Mouse (Mus musculus): ENCODE measurements around the gene Ppp2r3a. TPM values are rescaled to one million over a fixed set of nuclear protein-coding genes. Genes with fewer than 3 reads are reported as not detected.

Gene Ppp2r3a
- polyA plus RNA-seq (2012), result 0.31 and 0.50 TPM in 2 replicates

DNA sequence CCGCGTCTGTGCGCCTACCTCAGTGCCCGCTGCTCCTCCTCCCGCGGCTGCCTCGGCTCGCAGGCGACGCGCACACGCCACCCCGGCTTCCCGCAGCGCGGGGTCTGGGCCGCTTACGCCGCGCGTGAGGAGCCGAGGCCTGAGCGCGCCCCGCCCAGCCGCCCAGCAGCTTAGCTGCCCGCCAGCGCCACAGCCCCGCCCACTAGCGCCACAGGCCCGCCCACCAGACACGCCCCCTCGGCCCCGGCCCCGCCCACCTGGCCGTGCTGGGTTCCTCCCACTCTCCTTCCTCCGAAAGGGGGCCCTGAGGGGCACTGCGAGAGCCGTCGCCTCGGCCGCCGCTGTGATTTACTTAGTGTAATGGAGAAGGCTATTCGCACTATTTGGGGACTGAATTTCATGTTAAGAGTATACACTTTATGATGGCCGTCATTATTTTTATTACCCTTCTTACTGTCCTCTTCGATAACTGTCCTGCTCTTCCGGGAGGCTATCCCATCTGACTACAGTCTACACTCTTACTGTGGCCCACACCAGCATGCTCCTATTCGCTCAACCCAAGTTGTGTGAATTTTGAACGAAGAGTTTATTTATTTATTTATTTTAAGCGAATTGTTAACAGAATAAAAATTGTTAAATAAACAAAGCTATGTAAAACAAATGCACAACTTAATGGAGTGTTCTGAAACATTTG, at the start of gene Ppp2r3a:
TSS of gene Ppp2r3a (minus strand) at position 152 of the 694 bp plus-strand sequence.

DNA sequence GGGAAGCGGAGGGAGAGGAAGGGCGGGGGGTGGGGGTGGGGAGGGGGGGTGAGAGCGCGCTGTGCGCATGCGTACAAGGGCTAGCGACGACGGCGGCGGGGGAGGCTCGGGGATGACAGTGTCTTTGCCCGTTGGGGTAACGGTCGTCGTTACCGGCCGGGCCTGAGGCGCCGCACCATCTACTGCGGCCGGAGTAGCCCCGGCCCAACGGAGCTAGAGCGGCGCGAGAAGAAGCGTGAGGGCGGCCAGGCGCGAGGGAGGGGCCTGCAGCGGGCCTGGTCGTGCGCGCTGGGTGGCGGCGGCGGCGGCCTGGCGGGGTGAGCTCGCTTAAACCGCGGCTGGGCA, 177.6 kb downstream of the Ppp2r3a start, which contains the start of gene Msl2:
TSS of gene Msl2 (plus strand) at position 115 of the 345 bp plus-strand sequence.

Other genes starting within 250 kb of the Ppp2r3a start
- gene Pccb, start 216.9 kb downstream of the Ppp2r3a start, polyA plus RNA-seq (2012), result 89.6 and 101 TPM in 2 replicates
- gene Msl2, start 177.7 kb downstream of the Ppp2r3a start, polyA plus RNA-seq (2012), result 40.5 and 46.9 TPM in 2 replicates